Mouse (Mus musculus) adrenal gland, postnatal 25 days (tissue): Measurements from ENCODE around the gene Timm29. TPM values are rescaled to one million over a fixed set of nuclear protein-coding genes. Genes with fewer than 3 reads are reported as not detected.

Experiments
- DNase-seq: peaks from one replicate; pipeline ENCODE4 v3.0.0; 2021; ENCODE audit warnings: mixed read lengths
- long read RNA-seq: library from polyadenylated mRNA; stranded (forward); transcript quantifications from one replicate; pipeline ENCODE4 v2.0.0, GENCODE M21; 2021
- total RNA-seq: library from RNA; stranded (reverse); gene quantifications from 2 replicates; pipeline ENCODE4 v1.2.3, GENCODE M21; 2021

The Timm29 gene
- 58.2 and 62.6 TPM in 2 replicates for total RNA-seq
- long read RNA-seq, transcript Timm29-201 (2 exons, 3,170 nt), result major isoform, 27 of 36 reads
- long read RNA-seq, partial matches to known transcripts, result 0 of 36 reads
- long read RNA-seq, other reads (novel, unspliced or antisense), result 9 of 36 reads

DNA sequence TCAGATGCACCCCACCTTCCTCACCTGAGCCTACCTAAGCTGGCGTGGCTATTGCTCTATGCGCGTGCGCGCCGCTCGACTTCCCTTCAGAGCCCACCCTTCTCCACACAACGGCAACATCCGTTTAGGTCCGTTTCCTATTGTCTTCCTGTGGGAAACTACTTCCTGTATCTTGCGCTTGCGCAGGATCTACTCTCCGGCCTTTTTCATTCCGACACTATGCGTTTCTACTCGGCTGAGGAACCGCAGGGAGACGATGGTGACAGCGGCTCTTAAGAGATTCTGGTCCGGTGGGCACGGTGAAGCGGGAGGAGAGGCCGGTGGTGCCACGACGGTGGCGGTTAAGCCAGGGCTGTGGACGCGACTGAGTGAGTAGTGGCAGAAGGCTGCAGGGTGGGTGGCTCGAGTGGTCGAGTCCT lies at the start of gene Timm29, which contains the start of gene Yipf2:
Timm29 (plus strand) TSS at position 20 of the 419 bp plus-strand sequence.
Yipf2 (minus strand) TSS at position 126 of the 419 bp plus-strand sequence.
- peak; percentile 78 for DNase-seq

GRCm38 (mm10) chr9:21545351-21545915 lies 47.1 kb upstream of the Timm29 start:
- no peak for DNase-seq

DNA sequence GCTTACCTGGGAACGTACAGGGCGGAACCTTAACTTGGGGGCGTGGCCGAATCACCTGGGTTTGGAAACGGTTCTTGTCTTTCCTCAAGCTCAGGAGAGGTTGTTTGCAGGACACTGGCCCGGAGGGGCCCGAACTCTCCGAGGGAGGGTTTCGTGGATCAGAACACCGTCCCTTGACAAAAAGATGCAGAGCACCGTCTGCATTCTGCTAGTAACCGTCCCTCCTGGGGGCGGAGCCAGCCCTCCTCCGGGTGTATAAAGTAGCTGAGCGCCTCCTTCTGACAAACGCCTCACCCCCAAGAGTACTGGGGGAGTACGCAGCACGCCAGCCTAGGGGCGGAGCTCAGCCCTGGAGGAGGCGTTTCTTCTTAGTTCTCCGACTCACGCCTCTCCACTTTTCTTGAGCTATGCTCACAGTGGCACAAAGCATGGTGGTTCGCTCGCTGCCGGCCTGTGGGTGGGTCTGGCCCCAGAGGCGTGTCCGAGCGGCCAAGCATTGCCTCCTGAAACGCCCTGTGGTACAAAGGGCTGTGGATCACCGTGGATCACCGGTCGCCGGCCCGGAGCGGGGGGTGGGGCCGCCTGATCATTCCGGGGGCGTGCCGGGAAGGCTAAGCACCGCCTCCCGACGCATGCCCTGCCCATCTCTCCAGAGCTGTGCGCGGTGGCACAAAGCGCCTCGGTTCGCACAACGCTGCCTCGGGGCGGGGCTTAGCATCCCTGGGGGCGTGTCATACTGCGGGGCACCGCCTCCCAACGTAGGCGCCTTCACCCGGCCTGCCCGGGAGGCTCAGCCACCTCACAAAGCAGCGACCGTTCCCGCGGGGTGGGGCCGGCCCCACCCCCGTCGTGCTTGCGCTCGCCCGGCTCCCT lies 46.4 kb upstream of the Timm29 start:
- DNase-seq, result peak; percentile 100

GRCm38 (mm10) chr9:21546789-21547074 lies 45.8 kb upstream of the Timm29 start, which contains the start of gene Carm1:
Gene Carm1, plus strand, starts transcription at chr9:21546894.
- DNase-seq, result no peak

DNA sequence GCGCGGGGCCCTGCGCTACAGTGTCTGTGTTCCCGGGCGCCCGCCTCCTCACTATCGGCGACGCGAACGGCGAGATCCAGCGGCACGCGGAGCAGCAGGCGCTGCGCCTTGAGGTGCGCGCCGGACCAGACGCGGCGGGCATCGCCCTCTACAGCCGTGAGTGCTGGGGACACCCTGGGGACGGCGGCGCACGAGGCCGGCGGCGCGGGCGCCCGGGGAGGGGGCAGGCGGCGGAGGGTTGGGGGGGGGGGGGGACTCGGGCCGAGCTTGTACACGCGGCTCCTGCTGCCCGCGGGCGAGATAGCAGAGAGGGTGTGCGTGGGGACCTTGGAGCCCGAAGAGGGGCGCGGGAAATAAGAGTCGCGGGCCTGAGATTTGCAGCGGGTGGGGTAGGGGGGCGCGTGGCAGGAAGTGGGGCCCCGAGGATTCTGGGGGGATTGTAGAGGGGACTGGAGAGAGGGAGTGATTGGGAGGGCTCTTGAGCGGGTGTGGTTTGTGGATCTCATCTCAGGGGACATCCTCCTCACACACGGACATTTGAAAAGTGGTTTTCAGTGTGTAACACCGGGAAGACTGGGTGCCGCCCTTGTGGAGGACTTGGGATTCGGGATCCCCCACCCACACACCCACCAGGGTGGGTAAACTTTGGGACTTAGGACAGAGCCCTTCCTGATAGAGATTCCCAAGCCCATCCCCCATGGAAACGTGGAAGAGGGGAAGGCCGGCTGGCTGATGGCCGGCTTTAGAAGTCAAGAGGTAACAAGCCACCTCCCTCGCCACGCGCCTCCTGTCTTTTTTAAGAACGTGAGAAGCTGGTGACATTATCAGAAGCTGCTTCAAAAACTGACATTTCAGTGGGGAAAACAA lies 45.2 kb upstream of the Timm29 start:
- DNase-seq, result peak; percentile 19

DNA sequence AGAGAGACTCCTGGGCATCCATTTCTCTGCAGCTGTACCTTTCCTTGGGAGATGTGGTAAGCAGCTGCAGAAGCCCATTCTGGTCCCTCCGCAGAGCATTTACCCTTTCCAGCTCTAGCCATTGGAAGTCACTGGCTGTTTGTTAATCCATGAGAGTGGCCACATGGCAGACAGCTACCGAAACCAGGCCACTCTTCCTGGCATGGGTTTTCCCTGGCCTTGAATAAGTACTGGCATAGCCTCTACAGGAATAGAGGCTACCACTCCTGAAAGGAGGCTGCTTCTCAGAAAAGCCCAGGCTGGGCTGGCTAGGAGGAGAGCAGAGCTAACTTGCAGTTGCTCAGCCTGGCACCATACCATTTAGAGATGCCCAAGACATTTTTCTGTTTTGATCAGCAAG lies 41.5 kb upstream of the Timm29 start:
- DNase-seq, result no peak

DNA sequence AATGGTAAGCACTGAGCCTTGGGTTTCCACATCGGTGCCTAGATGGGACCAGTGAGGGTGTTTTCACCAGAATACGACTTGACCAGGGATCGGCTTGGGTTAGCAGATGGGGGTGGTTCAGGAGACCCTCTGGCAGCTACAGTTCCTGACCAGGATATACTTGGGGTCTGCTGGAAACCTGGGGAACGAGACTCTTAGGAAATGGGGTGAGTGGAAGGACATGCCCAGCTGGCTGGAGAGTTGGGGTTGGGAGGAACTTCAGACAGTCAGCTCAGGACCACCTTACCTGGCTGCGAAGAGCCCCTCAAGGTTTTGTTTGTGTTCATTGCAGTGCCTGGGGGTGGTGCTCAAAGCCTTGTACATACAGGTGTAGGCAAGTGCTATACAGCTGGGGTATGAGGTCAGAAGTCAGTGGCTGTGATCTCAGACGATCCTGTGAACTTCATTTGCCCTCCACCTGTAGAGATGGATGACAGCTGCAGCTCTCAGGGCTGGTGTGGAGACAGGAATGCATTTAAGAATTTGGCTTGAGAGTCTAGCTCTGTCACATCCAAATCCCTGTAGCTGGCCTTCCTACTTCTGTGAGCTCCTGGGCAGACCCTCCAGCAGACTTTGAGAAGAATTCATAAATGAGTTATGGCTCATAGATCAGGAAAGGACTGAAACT lies 38.8 kb upstream of the Timm29 start:
- DNase-seq, result no peak

DNA sequence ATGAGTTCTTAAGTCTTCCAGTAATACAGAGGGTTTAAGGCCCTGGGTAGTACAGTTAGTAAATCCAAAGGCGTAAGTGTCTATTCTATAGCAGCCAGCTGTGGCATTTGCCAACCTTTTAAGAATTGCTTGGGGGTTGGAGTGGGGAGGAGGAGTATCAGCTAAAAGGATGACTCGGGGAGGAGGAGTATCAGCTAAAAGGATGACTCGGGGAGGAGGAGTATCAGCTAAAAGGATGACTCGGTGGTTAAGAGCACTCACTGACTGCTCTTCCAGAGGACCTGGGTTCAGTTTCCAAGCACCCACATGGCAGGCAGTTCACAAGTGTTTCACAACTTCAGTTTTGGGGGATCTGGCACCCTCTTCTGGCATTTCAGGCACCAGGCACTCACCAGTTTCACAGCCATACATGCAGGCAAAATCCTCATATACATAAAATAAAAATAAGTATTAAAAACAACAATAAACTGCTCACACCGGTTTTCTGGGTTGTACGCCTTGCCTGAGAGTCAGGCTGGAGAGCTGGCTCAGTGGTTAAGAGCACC lies 37.3 kb upstream of the Timm29 start:
- DNase-seq, result no peak

DNA sequence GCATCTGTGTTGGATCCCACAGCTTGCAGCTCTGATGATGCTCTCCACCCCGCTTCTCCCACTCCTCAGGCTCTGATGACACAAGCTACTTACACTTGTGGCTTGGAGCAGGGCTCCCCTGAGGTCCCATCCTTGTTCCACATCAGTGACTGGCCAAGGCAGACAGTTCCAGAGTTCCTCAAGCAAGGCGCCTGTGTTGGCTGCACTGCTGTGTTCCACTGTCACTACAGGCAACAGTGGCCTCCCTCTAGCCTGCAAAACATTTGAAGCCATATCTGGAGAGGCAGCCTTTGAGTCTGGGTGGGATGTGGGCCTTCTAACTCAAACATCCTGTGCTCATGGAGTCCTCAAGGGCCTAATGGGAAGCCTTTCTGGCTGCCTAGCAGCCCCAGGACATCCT lies 35.5 kb upstream of the Timm29 start:
- no peak for DNase-seq

GRCm38 (mm10) chr9:21557556-21557955 lies 35.0 kb upstream of the Timm29 start:
- DNase-seq, result no peak

GRCm38 (mm10) chr9:21558366-21558765 lies 34.2 kb upstream of the Timm29 start:
- peak; percentile 31 for DNase-seq

DNA sequence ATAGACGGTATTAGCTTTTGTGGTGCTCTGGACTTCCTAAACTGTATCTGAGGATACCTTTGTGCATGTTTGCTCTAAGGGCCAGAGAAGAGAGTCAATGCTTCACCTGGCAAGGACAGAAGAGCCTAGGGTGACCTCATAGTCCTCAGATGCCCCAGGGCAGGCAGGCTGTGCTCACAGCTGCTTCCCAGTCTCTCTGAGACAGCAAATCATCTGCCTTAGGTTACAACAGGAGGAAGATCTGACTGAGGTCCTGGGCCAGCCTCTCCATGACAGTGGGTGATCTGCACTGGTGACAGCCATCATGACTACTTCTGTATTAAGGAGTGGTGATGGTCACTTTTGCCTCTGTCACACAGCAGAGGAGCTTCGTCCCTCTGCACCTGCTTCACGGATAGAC lies 33.4 kb upstream of the Timm29 start:
- no peak for DNase-seq

- no peak for DNase-seq
These were observed 28.1 kb upstream of the Timm29 start for GRCm38 (mm10) chr9:21564420-21564819.

DNA sequence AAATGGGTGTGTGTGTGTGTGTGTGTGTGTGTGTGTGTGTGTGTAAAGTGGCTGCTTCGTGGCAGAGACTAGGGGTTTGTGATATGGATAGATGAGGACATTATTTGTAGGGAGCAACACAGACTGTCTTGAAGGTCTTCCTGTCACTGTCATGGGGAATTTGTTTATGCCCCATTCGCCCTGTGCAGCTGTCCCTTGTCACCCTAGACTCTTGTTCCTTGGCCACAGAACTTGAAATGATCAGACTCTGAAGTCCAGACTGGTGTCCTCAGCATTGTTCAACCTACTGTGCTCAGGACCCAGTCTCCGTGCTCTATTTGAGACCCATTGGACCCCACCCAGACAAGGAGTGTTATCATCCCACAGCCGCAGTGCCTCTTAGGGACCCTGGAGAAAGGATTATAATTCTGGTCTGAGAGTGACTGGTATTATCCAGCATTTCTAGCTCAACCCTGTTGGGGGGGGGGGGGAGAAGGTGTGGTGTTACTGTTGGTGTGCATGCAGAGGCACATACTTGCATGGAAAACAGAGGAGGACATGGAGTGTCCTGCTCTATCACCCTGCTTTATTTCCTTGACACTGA lies 27.4 kb upstream of the Timm29 start:
- DNase-seq, result no peak

DNA sequence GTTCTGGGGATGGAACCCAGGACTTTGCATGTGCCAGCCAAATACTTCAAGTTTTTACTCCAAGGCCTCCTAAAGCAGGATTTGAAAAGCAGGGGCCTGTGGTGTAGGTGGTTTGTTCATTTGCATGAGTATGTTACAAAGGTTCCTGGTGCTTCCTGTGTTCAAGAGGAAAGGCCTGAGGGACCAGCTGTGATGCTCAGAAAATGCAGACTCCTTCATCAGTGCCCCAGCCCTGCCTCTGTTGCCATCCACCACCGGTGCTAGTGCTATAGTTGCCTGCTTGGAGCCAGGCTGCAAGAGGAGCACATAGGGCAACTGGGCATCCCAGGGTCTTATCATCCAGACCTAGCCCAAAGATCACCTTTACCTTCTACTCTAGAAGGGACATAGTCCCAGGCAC lies 26.0 kb upstream of the Timm29 start:
- DNase-seq, result no peak

DNA sequence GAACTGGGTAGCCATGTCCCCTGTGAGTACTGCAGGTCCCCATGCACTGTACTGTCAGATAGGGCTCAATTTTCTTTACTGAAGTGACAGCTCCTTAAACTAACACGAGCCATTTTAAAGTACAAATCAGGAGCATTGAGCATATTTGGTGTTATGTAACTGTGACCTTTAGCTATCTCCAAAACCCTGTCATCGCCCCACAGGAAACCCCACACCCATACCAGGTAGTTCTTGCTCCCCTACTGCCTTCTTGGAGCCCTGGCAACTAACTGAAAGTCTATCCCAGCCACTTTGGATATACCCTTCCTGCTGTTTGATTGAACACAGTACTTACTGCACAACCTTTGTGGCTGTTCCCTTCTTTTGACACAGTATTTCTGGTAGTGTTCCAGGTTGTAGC lies 25.5 kb upstream of the Timm29 start:
- no peak for DNase-seq

- DNase-seq, result no peak
These were observed 23.8 kb upstream of the Timm29 start for GRCm38 (mm10) chr9:21568657-21569255.

DNA sequence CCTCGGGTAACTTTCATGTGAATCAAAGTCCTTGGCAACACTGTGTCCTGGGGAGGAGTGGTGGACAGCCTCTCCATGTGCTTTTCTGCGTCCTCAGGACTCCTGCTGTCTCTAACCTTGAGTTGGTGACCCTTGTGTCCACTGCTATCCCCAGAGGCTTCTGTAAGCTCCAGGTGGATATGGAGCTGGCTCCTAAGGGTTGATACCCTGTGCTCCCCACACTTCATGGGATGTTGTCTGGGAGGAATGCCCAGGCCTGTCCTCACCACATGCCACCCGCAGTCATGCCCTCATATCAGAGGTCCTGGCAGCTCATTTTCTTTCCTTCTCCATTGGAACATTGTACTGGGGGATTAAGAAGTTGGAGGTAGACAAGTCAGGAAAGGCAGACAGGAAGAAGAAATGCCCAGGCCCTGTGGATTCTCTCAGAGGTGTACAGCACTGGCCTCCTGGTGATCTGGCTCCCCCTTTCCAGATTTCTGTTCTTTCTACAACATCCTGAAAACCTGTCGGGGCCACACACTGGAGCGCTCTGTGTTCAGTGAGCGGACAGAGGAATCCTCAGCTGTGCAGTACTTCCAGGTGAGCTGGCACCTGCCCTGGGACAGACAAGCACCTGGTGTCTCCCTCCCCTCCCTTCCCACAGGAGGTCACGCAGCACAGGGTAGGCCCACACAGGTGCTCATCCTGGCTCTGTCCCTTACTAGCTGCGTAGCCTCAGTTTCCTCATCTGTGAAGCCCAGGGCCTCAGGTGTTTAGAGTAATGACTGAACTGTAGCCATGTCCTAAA lies 18.3 kb upstream of the Timm29 start:
- DNase-seq, result no peak

- DNase-seq, result no peak
These were observed 17.3 kb upstream of the Timm29 start for GRCm38 (mm10) chr9:21575253-21575652.

DNA sequence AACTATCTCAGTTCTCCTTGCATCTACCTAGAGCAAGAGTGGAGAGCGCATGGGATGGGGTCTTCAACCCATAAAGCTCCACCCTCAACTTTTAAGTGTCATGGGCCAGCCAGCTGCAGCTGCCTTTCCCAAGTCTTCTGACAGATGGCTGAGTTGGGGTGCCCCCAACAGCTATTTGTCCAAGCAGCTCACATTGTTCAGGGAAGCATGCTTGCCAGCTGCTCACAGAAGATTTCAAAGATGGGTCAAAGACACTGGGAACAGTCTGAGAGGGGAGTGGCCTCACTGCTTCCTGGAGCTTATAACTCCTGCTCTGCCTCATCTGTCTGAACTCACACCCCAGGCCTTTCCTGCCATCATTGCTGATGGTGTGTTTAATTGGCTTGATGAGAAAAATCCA lies 16.2 kb upstream of the Timm29 start:
- DNase-seq, result no peak
